Mouse (Mus musculus) kidney, embryonic 14.5 days (tissue): ENCODE measurements at regions not wholly inside any gene's neighbourhood (a gene's known extent, or its start where the extent isn't known, plus 50 kb on each side); places are given as distances from the start of the nearest gene placed in this dataset. TPM values are rescaled to one million over a fixed set of nuclear protein-coding genes. Genes with fewer than 3 reads are reported as not detected.

Experiments used
- ATAC-seq: fragments of 200-750 bp; cut with Nextera tagmentation; 2 replicates; pipeline ENCODE4 v1.8.0; 2017; ENCODE audit warnings: moderate number of reproducible peaks, mild to moderate bottlenecking, moderate TSS enrichment, moderate library complexity; ENCODE audit not compliant: low FRiP score, low TSS enrichment
- H3K27ac ChIP-seq: fragments of 300-500 bp; sonication (generic); 2 replicates; pipeline ENCODE4 v1.5.1; 2014; ENCODE audit warnings: low read depth, mild to moderate bottlenecking, low read length, moderate library complexity, mixed read lengths
- H3K27me3 ChIP-seq: fragments of 300-500 bp; sonication (generic); 2 replicates; pipeline ENCODE4 v1.6.1; 2014; ENCODE audit warnings: mild to moderate bottlenecking, low read length; ENCODE audit not compliant: control insufficient read depth, insufficient read depth
- H3K36me3 ChIP-seq: fragments of 300-500 bp; sonication (generic); 2 replicates; pipeline ENCODE4 v1.6.1; 2014; ENCODE audit warnings: low read length, mixed read lengths; ENCODE audit not compliant: control insufficient read depth, insufficient read depth
- H3K4me1 ChIP-seq: fragments of 300-500 bp; sonication (generic); 2 replicates; pipeline ENCODE4 v1.6.1; 2014; ENCODE audit warnings: low read length, mixed read lengths; ENCODE audit not compliant: control insufficient read depth, insufficient read depth
- H3K4me2 ChIP-seq: fragments of 300-500 bp; sonication (generic); replicated peaks from 2 replicates; pipeline ENCODE4 v1.6.1; 2014; ENCODE audit warnings: low read depth, mild to moderate bottlenecking, low read length
- H3K4me3 ChIP-seq: fragments of 300-500 bp; sonication (generic); 2 replicates; pipeline ENCODE4 v1.5.1; 2014; ENCODE audit warnings: mild to moderate bottlenecking, low read length
- H3K9ac ChIP-seq: fragments of 300-500 bp; sonication (generic); 2 replicates; pipeline ENCODE4 v1.6.1; 2014; ENCODE audit warnings: low read depth, mild to moderate bottlenecking, low read length, moderate library complexity
- H3K9me3 ChIP-seq: fragments of 300-500 bp; sonication (generic); 2 replicates; pipeline ENCODE4 v1.6.1; 2016; ENCODE audit warnings: low read length; ENCODE audit not compliant: control insufficient read depth
- WGBS: fragments of 180-500 bp; shearing (Covaris S2); extraction: QIAGEN DNeasy Blood & Tissue Kit; methylation state at CpG from one replicate; pipeline ENCODE4 v1.1.7; 2014; 5-methylcytosine and 5-hydroxymethylcytosine counted together
- microRNA-seq: library from miRNA; unstranded; fragments of <30 nt; microRNA quantifications from one replicate; pipeline ENCODE4, GENCODE M21; 2016

GRCm38 (mm10) chrX:93160956-93161355 is 125.3 kb upstream of the Arx start:
- 64% methylated on average over 1 of the region's 1 CpGs for WGBS
- ATAC-seq, result no peak
- Histone ChIP-seq H3K4me1 (no peaks in the 10 kb centered on the region), H3K4me2 (no peak overlapping the region), H3K9me3 (no peaks in the 10 kb centered on the region), H3K36me3 (no peaks in the 10 kb centered on the region), H3K27ac (no peak overlapping the region), H3K27me3 (no peaks in the 10 kb centered on the region), H3K4me3 (no peak overlapping the region), H3K9ac (no peak overlapping the region)

Small RNAs in the stretch of these regions (microRNA-seq; reads per million reads assigned to microRNA genes)
- gene Gm24973, result not detected
